Mouse (Mus musculus): ENCODE results near the gene A1cf. TPM values are rescaled to one million over a fixed set of nuclear protein-coding genes. Genes with fewer than 3 reads are reported as not detected.

Gene A1cf
- polyA plus RNA-seq (2017; shearing (Covaris generic)): not detected

GRCm38 (mm10) chr19:31868521-31868920 is at the start of gene A1cf:
TSS of gene A1cf (plus strand) at chr19:31868764.

Other genes starting within 250 kb of the A1cf start
- gene Prkg1, start 103.7 kb upstream of the A1cf start, polyA plus RNA-seq (2017; shearing (Covaris generic)): 0.27 TPM
- gene Asah2, start 239.4 kb downstream of the A1cf start, polyA plus RNA-seq (2017; shearing (Covaris generic)): 0.56 TPM